Mouse (Mus musculus) left cerebral cortex, postnatal 14 days (tissue): ENCODE data around the gene Tmprss11c. TPM values are rescaled to one million over a fixed set of nuclear protein-coding genes. Genes with fewer than 3 reads are reported as not detected.
A peak's percentile ranks its signal among the peaks of the same experiment; 100 is the strongest.
"Not testable (repeated sequence)": the region's sequence is repeated elsewhere in the genome, so short reads cannot be mapped to it uniquely, and the experiment has no call there.

ENCODE experiments used
- DNase-seq, 2 experiments: peaks; one replicate each; pipeline ENCODE4 v3.0.0; 2021 to 2022; ENCODE audit warnings: low spot score in 2 of 2, mixed read lengths in 1 of 2
- intact Hi-C: fragments of 180-260 bp; cut with DNase I; formaldehyde crosslinking; loops from one replicate; pipeline ENCODE4 v1.15.1; 2025
- long read RNA-seq, 2 experiments: library from polyadenylated mRNA; stranded (forward); transcript quantifications; one replicate each; pipeline ENCODE4 v2.0.0; 2021
- total RNA-seq, 2 experiments: library from RNA; stranded (reverse); gene quantifications; 2 replicates each; pipeline ENCODE4 v1.2.3; 2021

Tmprss11c gene
- not detected for total RNA-seq
- long read RNA-seq, experiment 1 = 0 reads
- long read RNA-seq, experiment 2 = 0 reads

- no peak for DNase-seq
- intact Hi-C loops = no loop called here
Observed at GRCm38 (mm10) chr5:86289208-86289607, at the start of gene Tmprss11c. Gene Tmprss11c, minus strand, starts transcription at chr5:86289308.

DNA sequence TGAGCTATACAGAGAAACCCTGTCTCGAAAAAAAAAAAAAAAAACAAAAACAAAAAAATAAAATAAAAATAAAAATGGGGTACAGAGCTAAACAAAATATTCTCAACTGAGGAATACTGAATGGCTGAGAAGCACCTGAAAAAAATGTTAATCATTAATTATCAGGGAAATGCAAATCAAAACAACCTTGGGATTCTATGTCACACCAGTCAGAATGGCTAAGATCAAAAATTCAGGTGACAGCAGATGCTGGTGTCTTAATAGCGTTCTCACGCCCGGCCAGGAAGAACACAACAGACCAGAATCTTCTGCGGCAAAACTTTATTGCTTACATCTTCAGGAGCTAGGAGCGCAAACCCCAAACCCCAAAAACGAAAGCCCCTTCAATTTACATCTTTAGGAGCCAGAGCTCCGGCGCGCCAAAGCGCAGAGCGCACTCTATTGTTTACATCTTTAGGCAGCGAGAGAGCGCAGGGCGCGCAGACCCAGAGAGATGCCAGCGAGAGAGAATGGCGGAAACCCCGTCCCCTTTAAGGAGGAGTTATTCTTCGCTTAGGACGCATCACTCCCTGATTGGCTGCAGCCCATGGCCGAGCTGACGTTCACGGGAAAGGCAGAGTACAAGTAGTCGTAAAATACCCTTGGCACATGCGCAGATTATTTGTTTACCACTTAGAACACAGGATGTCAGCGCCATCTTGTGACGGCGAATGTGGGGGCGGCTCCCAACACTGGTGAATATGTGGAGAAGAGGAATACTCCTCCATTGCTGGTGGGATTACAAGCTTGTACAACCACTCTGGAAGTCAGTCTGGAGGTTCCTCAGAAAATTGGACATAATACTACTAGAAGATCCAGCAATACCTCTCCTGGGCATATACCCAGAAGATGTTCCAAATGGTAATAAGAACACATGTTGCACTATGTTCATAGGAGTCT, 29.2 kb upstream of the Tmprss11c start:
- DNase-seq, intact Hi-C loops: not testable (repeated sequence)

- intact Hi-C loops = no loop called here
- no peak for DNase-seq
Observed at GRCm38 (mm10) chr5:86306116-86306515, 17.0 kb upstream of the Tmprss11c start.

DNA sequence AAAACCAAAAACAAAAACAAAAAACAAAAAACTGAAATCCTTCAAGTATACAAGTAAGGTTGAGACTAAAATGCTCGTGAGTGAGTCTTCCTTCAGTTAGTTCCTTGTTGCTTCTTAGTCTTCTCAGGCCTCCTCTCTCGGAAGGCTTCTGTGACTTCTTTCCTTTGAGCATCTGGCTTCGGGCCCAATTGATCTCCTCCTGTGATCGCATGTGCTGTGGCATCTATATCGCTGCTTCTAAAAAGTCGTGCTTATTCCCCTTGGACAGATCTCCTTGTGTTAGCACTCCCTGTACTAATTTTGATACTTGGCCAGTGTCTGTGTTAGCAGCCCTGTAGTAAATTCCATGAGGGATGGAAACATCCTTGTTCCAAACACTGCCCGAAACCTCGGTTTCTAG, 14.8 kb upstream of the Tmprss11c start:
- intact Hi-C loops = no loop called here
- DNase-seq = no peak

DNA sequence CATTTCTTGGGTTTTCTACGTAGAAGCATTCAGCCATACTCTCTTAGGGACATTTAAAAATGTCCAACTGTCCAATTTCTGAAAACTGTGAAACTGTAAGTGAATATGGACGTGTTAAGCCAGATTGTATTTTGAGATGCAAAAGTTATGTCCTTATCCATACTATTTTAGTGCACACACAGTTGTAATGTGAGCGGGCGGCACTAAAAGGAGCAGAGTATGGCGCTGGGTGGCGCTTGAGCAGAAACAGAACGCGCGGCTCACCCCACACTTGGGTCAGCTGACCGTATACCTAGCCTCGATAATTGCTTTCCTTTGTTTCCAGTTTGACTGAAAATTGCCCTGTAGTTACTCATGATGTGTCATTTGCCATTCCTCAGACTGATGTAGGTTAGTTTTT, 42.5 kb downstream of the Tmprss11c start:
- intact Hi-C loops = no loop called here

GRCm38 (mm10) chr5:86244880-86245279, 44.2 kb downstream of the Tmprss11c start:
- DNase-seq = no peak
- intact Hi-C loops = no loop called here

More for the DNA sequence above, 42.5 kb downstream of the Tmprss11c start:
- DNase-seq = peak; percentile 1 to 8

GRCm38 (mm10) chr5:86244275-86244674, 44.8 kb downstream of the Tmprss11c start:
- no peak for DNase-seq

GRCm38 (mm10) chr5:86227156-86227853, 61.8 kb downstream of the Tmprss11c start:
- no peak for DNase-seq
- intact Hi-C loops = no loop called here

More at GRCm38 (mm10) chr5:86244275-86244674, 44.8 kb downstream of the Tmprss11c start:
- intact Hi-C loops = no loop called here

GRCm38 (mm10) chr5:86197801-86198200, 91.3 kb downstream of the Tmprss11c start, which contains the start of gene Gnrhr:
Gene Gnrhr, minus strand, starts transcription at chr5:86197901.
- intact Hi-C loops = loop anchor here (10.0 kb wide), 1 partner anchor 447 kb away; no protein-coding TSS in a partner anchor
- DNase-seq = no peak

DNA sequence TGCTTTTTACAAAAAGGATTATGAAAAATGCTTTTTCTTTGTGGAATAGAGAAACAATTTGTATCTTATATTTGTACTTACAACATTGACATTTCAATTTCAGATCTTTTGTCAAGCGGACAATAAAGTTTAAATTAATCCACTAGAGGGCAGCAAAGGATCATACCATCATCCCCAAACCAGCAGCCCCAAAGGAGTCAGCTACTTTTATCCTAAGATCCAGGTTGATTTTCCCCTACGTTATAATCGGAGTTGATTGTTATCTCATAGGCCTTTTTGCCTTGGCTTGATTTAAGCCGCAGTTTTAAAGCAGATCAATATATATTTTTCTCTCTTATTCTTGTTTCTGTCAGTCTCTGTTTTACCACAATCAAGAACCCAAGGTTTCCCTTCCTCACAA, 97.8 kb downstream of the Tmprss11c start:
- intact Hi-C loops = loop anchor here (2.0 to 10.0 kb wide), 2 partner anchors 221 to 453 kb away; no protein-coding TSS in a partner anchor
- DNase-seq = peak; percentile 23 to 73

GRCm38 (mm10) chr5:86190770-86191169, 98.3 kb downstream of the Tmprss11c start:
- intact Hi-C loops = loop anchor here (2.0 to 10.0 kb wide), 2 partner anchors 222 to 454 kb away; no protein-coding TSS in a partner anchor
- no peak for DNase-seq

GRCm38 (mm10) chr5:86190290-86190689, 98.8 kb downstream of the Tmprss11c start:
- intact Hi-C loops = loop anchor here (2.0 to 10.0 kb wide), 2 partner anchors 223 to 455 kb away; no protein-coding TSS in a partner anchor
- no peak for DNase-seq

- no peak for DNase-seq
- intact Hi-C loops = loop anchor here (10.0 kb wide), 1 partner anchor 617 kb away; the partner anchor contains the start of gene Ythdc1
Observed at GRCm38 (mm10) chr5:86187441-86187840, 101.7 kb downstream of the Tmprss11c start.

Other genes with a start within 250 kb of the Tmprss11c start
- gene Cenpc1, start 223.7 kb downstream of the Tmprss11c start, total RNA-seq = 10 to 100 TPM; 23.1 to 24.2 TPM
- not detected for gene Stap1, start 217.6 kb downstream of the Tmprss11c start, total RNA-seq
- 10 to 100 TPM; 19.0 to 20.8 TPM for gene Uba6, start 116.5 kb downstream of the Tmprss11c start, total RNA-seq
- not detected for gene Gnrhr, start 91.4 kb downstream of the Tmprss11c start, total RNA-seq
- gene Tmprss11d, start 84.1 kb upstream of the Tmprss11c start, total RNA-seq = not detected
- not detected for gene Tmprss11a, start 179.7 kb upstream of the Tmprss11c start, total RNA-seq
- gene Tmprss11g, start 229.3 kb upstream of the Tmprss11c start, total RNA-seq = not detected